Mouse (Mus musculus) megakaryocyte-erythroid progenitor cell, adult 5 weeks (primary cell): ENCODE measurements around the gene Abhd14b. TPM values are rescaled to one million over a fixed set of nuclear protein-coding genes. Genes with fewer than 3 reads are reported as not detected.

Source experiments
- polyA plus RNA-seq: library from polyadenylated mRNA; stranded (reverse); fragments of >175 nt; gene quantifications from 2 replicates; pipeline ENCODE4 v1.2.3, GENCODE M21; 2012

Abhd14b gene
- 11.1 and 14.0 TPM in 2 replicates for polyA plus RNA-seq

DNA sequence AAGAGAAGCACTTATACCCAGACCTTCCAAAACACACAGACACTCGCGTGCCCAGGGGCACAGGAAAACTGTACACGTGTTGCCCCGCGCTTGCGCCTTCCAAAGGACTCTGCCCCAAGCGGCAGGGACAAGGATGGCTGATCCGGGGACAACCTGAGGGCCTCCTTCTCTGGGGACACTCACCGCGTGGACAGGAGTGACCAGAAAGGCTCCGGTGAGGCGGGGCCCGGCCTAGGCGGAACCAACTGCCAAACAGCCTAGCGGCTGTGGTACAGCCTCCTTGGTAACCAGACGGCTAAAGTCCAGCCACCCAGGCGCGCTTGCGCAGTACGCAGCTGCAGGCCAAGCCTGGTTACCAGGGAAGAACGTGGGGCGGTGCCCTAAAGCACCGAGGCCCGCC, at the start of gene Abhd14b, which contains the start of gene Abhd14a:
TSS of gene Abhd14b (plus strand) at position 112 of the 400 bp plus-strand sequence.
TSS of gene Abhd14a (minus strand) at position 331 of the 400 bp plus-strand sequence.

GRCm38 (mm10) chr9:106429221-106430014, 17.8 kb upstream of the Abhd14b start, which contains the start of gene Rpl29:
Gene Rpl29 (plus strand): TSS chr9:106429454.

DNA sequence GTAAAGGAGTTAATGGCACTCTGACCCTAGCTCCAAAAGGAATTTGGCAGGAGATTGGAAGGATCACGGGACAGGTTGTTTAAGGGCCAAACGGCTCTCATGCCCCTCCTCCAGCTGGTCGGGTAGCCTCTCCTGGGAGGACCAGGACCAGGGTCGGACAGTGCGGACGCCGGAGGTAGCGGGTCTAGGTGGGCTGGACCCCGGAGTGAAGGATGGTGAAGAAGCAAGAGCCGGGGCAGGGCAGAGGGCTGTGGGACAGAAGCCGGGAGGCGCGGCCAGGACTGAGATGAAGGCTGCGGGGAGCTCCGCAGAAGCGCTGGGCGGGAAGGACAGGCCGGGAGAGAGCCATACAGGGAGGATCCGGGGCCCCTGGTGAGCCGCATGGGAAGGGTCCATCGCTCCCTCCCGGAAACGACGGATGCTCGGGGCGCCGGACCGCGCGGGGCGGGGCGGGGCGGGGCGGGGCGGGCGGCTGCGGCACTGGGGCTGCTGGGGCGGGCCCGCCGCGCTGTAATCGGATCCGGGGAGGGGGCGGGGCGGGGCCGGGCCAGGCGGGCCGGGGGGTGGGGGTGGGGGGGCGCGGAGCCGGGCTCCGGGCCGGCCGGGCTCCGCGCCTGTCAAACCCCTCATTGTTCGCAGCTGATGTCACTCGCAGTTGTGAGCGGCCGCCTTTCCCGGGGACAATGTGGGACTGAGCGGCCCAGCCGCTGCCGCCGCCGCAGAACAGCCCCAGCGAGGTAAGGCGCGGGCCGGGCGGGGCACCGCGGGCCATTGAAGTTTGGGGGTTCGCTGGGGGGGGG, 6.2 kb downstream of the Abhd14b start, which contains the start of gene Pcbp4:
TSS of gene Pcbp4 (plus strand) at position 21 of the 800 bp plus-strand sequence.

DNA sequence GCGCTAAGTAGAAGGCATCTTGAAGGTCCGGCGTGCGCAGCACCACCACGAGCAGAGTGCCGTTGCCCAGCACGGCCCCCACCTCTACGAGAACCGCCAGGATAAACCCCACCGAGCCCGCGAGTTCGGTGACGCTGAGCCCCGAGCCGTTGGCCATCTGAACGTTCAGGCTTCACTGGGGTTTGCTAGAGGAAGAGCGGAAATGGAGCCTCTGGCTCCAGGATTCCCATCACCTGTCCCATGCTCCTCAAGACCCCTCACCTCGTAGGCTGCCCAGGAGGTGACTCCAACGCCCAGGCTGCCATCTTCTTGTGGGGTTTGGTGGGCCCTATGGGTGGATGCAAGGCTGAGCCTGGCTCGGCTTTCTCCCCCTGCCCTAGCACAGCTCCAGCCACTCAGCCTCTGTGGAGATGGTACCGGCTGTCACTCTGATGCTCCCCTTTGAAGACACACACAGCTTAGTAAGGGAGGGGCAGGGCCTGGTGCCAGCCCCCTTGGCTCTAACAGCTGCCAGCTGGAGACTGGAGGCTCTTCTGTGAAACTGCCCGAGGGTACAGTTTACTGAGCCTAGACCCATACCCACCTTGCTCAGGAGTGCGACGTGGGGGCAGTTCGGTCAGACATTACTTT, 18.4 kb downstream of the Abhd14b start, which contains the start of gene Gpr62:
TSS of gene Gpr62 (minus strand) at position 368 of the 630 bp plus-strand sequence.

GRCm38 (mm10) chr9:106475663-106476001, 28.4 kb downstream of the Abhd14b start, which contains the start of gene Rrp9:
Gene Rrp9 (plus strand): TSS chr9:106475963.

DNA sequence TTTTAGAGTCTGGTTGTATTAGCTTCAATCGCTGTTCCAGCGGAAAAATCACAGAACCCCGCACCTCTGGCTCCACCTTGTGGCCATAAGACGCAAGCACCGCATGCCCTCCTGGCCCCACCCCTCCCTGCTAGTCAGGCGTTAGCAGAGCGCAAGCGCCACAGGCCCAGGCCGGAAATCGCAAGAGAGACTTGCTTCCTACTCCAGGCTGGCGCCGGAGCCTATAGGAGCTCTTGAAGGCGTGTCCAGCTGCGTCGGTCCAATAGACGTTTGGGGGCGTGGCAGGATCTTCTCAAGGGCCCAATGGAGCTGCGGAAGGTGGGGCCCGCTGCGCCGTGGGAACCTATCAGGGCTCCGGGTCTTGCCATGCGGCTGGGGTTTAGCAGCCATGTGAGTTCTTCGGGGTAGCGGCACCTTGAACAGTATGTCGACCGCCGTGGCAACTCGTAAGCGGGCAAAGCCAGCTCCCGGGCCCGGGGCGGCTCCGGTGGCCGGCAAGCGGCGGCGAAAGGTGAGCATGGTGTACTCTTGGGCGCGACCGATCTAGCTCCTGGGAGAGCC, 29.7 kb downstream of the Abhd14b start, which contains the start of gene Parp3:
TSS of gene Parp3 (minus strand) at position 26 of the 561 bp plus-strand sequence.

DNA sequence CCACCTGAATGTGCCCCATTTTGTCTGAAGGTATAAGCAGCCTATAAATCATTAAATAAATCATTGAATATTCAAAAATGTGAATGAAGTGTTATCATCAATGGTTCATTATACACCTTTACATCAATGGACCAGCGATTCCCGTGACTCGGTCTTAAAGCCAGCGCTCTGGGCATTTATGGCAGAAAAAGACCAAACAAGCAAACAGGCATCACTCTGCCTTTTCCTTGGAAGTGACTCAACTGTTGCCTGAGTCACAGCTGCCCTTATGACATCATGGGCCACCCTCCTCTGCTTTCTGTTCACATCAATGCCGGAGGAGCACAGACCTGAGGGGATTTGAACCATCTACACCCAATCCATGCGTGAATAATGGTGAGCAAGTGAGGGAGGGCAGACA, 52.4 kb downstream of the Abhd14b start, which contains the start of gene Iqcf1:
TSS of gene Iqcf1 (plus strand) at position 301 of the 400 bp plus-strand sequence.

Other genes starting within 250 kb of the Abhd14b start
- 31.4 and 38.3 TPM in 2 replicates for gene Ppm1m, start 247.7 kb upstream of the Abhd14b start, polyA plus RNA-seq
- gene Twf2, start 244.4 kb upstream of the Abhd14b start, polyA plus RNA-seq, result 75.1 and 84.6 TPM in 2 replicates
- 1.5 and 2.0 TPM in 2 replicates for gene Tlr9, start 224.9 kb upstream of the Abhd14b start, polyA plus RNA-seq
- gene Alas1, start 198.8 kb upstream of the Abhd14b start, polyA plus RNA-seq, result 95.2 and 189 TPM in 2 replicates
- 20.0 and 25.1 TPM in 2 replicates for gene Poc1a, start 166.4 kb upstream of the Abhd14b start, polyA plus RNA-seq
- 21.3 and 26.6 TPM in 2 replicates for gene Dusp7, start 78.8 kb upstream of the Abhd14b start, polyA plus RNA-seq
- 6,531 and 6,611 TPM in 2 replicates for gene Rpl29, start 18.0 kb upstream of the Abhd14b start, polyA plus RNA-seq
- 35.2 and 37.0 TPM in 2 replicates for gene Acy1, start 9.1 kb upstream of the Abhd14b start, polyA plus RNA-seq
- gene Abhd14a, start 219 bp downstream of the Abhd14b start, polyA plus RNA-seq, result 28.3 and 33.6 TPM in 2 replicates
- 20.4 and 27.1 TPM in 2 replicates for gene Pcbp4, start 5.8 kb downstream of the Abhd14b start, polyA plus RNA-seq
- 0.21 TPM in 1 of 2 replicates, not detected in the other for gene Gpr62, start 18.5 kb downstream of the Abhd14b start, polyA plus RNA-seq
- 206 and 244 TPM in 2 replicates for gene Rrp9, start 28.5 kb downstream of the Abhd14b start, polyA plus RNA-seq
- 27.7 and 28.0 TPM in 2 replicates for gene Parp3, start 29.5 kb downstream of the Abhd14b start, polyA plus RNA-seq
- not detected in 2 replicates for gene Iqcf1, start 52.5 kb downstream of the Abhd14b start, polyA plus RNA-seq
- not detected in 2 replicates for gene Iqcf5, start 67.1 kb downstream of the Abhd14b start, polyA plus RNA-seq
- not detected in 2 replicates for gene Iqcf3, start 114.2 kb downstream of the Abhd14b start, polyA plus RNA-seq
- gene Iqcf4, start 123.5 kb downstream of the Abhd14b start, polyA plus RNA-seq, result not detected in 2 replicates
- not detected in 2 replicates for gene Iqcf6, start 179.1 kb downstream of the Abhd14b start, polyA plus RNA-seq
- 0.05 TPM in 1 of 2 replicates, not detected in the other for gene Grm2, start 208.6 kb downstream of the Abhd14b start, polyA plus RNA-seq
- 64.6 and 74.3 TPM in 2 replicates for gene Tex264, start 238.5 kb downstream of the Abhd14b start, polyA plus RNA-seq